Mouse (Mus musculus): ENCODE results near the gene Ccdc167. TPM values are rescaled to one million over a fixed set of nuclear protein-coding genes. Genes with fewer than 3 reads are reported as not detected.
"Not testable (repeated sequence)": the region's sequence is repeated elsewhere in the genome, so short reads cannot be mapped to it uniquely, and the experiment has no call there.

Gene Ccdc167
- total RNA-seq, 2 experiments from 2014 or later = 15.1 to 23.4 TPM

- DNase-seq (ENCODE audit: low spot score in 2 of 2) = no peak
Observed at GRCm38 (mm10) chr17:29720755-29721365, 4.0 kb upstream of the Ccdc167 start.

- DNase-seq (ENCODE audit: low spot score in 2 of 2) = no peak
Observed at GRCm38 (mm10) chr17:29719628-29720575, 3.1 kb upstream of the Ccdc167 start.

GRCm38 (mm10) chr17:29718660-29719059 lies 1.8 kb upstream of the Ccdc167 start:
- DNase-seq (ENCODE audit: low spot score in 2 of 2) = peak in 1 of 2 experiments; percentile 65

GRCm38 (mm10) chr17:29713734-29714133 lies 3.1 kb downstream of the Ccdc167 start:
- not testable (repeated sequence) for DNase-seq (ENCODE audit: low spot score in 2 of 2)

- DNase-seq (ENCODE audit: low spot score in 2 of 2) = no peak
Observed at GRCm38 (mm10) chr17:29712565-29712964, 4.3 kb downstream of the Ccdc167 start.

GRCm38 (mm10) chr17:29711745-29712431 lies 5.0 kb downstream of the Ccdc167 start:
- no peak for DNase-seq (ENCODE audit: low spot score in 2 of 2)

- DNase-seq (ENCODE audit: low spot score in 2 of 2) = no peak
Observed at GRCm38 (mm10) chr17:29711076-29711744, 5.6 kb downstream of the Ccdc167 start.

- DNase-seq (ENCODE audit: low spot score in 2 of 2) = no peak
Observed at GRCm38 (mm10) chr17:29710562-29711044, 6.2 kb downstream of the Ccdc167 start.

- no peak for DNase-seq (ENCODE audit: low spot score in 2 of 2)
Observed at GRCm38 (mm10) chr17:29708783-29709182, 8.1 kb downstream of the Ccdc167 start.

GRCm38 (mm10) chr17:29706981-29707545 lies 9.8 kb downstream of the Ccdc167 start:
- DNase-seq (ENCODE audit: low spot score in 2 of 2) = no peak

GRCm38 (mm10) chr17:29705881-29706280 lies 11.0 kb downstream of the Ccdc167 start:
- no peak for DNase-seq (ENCODE audit: low spot score in 2 of 2)

GRCm38 (mm10) chr17:29704781-29705180 lies 12.1 kb downstream of the Ccdc167 start:
- peak; percentile 67 to 70 for DNase-seq (ENCODE audit: low spot score in 2 of 2)

- peak; percentile 81 to 89 for DNase-seq (ENCODE audit: low spot score in 2 of 2)
Observed at GRCm38 (mm10) chr17:29702938-29703710, 13.7 kb downstream of the Ccdc167 start.

GRCm38 (mm10) chr17:29700573-29700972 lies 16.3 kb downstream of the Ccdc167 start:
- no peak for DNase-seq (ENCODE audit: low spot score in 2 of 2)

GRCm38 (mm10) chr17:29698421-29698820 lies 18.4 kb downstream of the Ccdc167 start:
- DNase-seq (ENCODE audit: low spot score in 2 of 2) = no peak

GRCm38 (mm10) chr17:29696940-29697339 lies 19.9 kb downstream of the Ccdc167 start:
- DNase-seq (ENCODE audit: low spot score in 2 of 2) = no peak

- no peak for DNase-seq (ENCODE audit: low spot score in 2 of 2)
Observed at GRCm38 (mm10) chr17:29694516-29694915, 22.3 kb downstream of the Ccdc167 start.

- DNase-seq (ENCODE audit: low spot score in 2 of 2) = no peak
Observed at GRCm38 (mm10) chr17:29693571-29693970, 23.3 kb downstream of the Ccdc167 start.

GRCm38 (mm10) chr17:29692827-29693226 lies 24.0 kb downstream of the Ccdc167 start:
- DNase-seq (ENCODE audit: low spot score in 2 of 2) = no peak

GRCm38 (mm10) chr17:29690257-29690656 lies 26.6 kb downstream of the Ccdc167 start:
- no peak for DNase-seq (ENCODE audit: low spot score in 2 of 2)
